Mouse (Mus musculus) kidney, adult 2 months (tissue): Measurements from ENCODE around the gene Atp8b5.

ENCODE experiments used
- CTCF ChIP-seq: fragments of 200-500 bp; conservative IDR thresholded peaks from 2 replicates; pipeline ENCODE4 v1.5.1; 2011; ENCODE audit warnings: low read depth, mild to moderate bottlenecking, control low read depth, low read length, moderate library complexity, mixed read lengths; ENCODE audit not compliant: insufficient read depth, insufficient read length
- POLR2A ChIP-seq: fragments of 200-500 bp; IDR thresholded peaks from one replicate; pipeline ENCODE4 v1.6.1; 2011; ENCODE audit warnings: low read depth, low read length, control low read depth

GRCm38 (mm10) chr4:43266146-43266545, 813 bp upstream of the Atp8b5 start:
- TF ChIP-seq CTCF (no peak), POLR2A (no peak)
